Mouse (Mus musculus): ENCODE data around the gene Ift140. TPM values are rescaled to one million over a fixed set of nuclear protein-coding genes. Genes with fewer than 3 reads are reported as not detected.

The Ift140 gene
- polyA plus RNA-seq, 1 experiment from 2014 or later = 21.2 TPM

DNA sequence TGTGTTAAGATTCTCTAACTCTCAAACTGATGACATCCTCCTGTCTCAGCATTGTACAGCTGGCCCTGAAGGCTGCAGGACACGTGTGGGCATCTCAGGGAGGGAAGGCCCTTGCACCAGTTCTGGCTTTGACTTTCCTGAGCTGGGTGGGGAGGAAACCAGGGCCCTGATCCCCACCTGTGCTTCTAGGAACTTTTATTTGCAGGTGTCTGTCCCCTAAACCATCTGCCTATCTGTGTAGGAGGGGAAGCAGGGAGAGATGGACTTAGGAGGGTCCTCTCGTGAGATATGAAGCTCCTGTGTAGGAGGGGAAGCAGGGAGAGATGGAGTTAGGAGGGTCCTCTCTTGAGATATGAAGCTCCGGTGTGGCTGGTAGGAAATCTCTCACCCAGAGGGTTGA, 67.0 kb downstream of the Ift140 start:
- Histone ChIP-seq H3K4me3 (ENCODE audit: low read depth, low read length) (no peak overlapping the region), H3K27me3 (ENCODE audit: control insufficient read depth, insufficient read depth, low read length) (no peaks in the 10 kb centered on the region), H3K36me3 (ENCODE audit: control insufficient read depth, insufficient read depth, low read length) (no peaks in the 10 kb centered on the region), H3K9me3 (ENCODE audit: control insufficient read depth, low read length) (no peaks in the 10 kb centered on the region), H3K4me1 (ENCODE audit: control insufficient read depth, insufficient read depth, low read length) (no peaks in the 10 kb centered on the region), H3K4me2 (no peak overlapping the region), H3K9ac (ENCODE audit: low read length) (no peak overlapping the region), H3K27ac (ENCODE audit: low read depth, low read length) (no peak overlapping the region)
- DNase-seq (ENCODE audit: low spot score, missing footprints) = no peak
- WGBS = 55% methylated on average over 3 of the region's 3 CpGs
- no peak for ATAC-seq (ENCODE audit: low FRiP score)

DNA sequence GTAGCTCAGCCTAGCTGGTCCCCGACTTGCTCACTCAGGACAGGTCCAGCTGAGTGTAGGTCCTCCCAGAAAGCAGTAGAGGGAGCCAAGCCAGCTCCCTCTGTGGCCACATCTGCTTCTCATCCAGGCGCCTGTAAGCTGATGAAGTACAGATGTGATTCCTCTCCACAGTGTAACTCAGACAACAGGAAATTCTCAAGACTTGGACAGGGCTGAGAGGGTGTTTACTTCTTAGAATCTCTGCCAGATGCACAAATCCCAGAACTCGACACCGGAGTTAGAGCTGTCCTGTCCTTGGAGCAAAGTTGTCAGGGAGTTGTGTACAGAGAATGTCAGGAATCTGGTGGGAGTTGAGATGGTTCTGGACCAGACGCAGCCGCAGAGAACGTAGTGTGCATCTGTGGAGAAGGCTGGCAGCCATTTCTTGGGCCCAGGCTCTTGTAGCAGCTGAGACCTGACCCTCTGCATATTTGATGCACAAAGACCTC, 67.6 kb downstream of the Ift140 start, which contains the start of gene Tmem204:
Gene Tmem204 (minus strand): TSS at position 148 of the 488 bp plus-strand sequence.
- Histone ChIP-seq H3K9ac (ENCODE audit: low read length) (no peak within 1 kb of the TSS), H3K27ac (ENCODE audit: low read depth, low read length) (no peak within 1 kb of the TSS), H3K4me1 (ENCODE audit: control insufficient read depth, insufficient read depth, low read length) (no peaks in the 10 kb centered on the region), H3K27me3 (ENCODE audit: control insufficient read depth, insufficient read depth, low read length) (no peaks in the 10 kb centered on the region), H3K4me2 (no peak within 1 kb of the TSS), H3K4me3 (ENCODE audit: low read depth, low read length) (no peak within 1 kb of the TSS), H3K36me3 (ENCODE audit: control insufficient read depth, insufficient read depth, low read length) (no peaks in the 10 kb centered on the region), H3K9me3 (ENCODE audit: control insufficient read depth, low read length) (no peaks in the 10 kb centered on the region)
- ATAC-seq (ENCODE audit: low FRiP score) (no peak), DNase-seq (ENCODE audit: low spot score, missing footprints) (peak; percentile 85)
- WGBS = 68% methylated on average over 7 of the region's 7 CpGs

- 80% methylated on average over 13 of the region's 13 CpGs for WGBS
- DNase-seq (ENCODE audit: low spot score, missing footprints) = no peak
- no peak overlapping the region for H3K27ac ChIP-seq (ENCODE audit: low read depth, low read length)
- H3K9ac ChIP-seq (ENCODE audit: low read length) = no peak overlapping the region
- no peak for ATAC-seq (ENCODE audit: low FRiP score)
- H3K4me2 ChIP-seq = no peak overlapping the region
- no peaks in the 10 kb centered on the region for H3K4me1 ChIP-seq (ENCODE audit: control insufficient read depth, insufficient read depth, low read length)
- H3K4me3 ChIP-seq (ENCODE audit: low read depth, low read length) = no peak overlapping the region
- H3K9me3 ChIP-seq (ENCODE audit: control insufficient read depth, low read length) = no peaks in the 10 kb centered on the region
- no peaks in the 10 kb centered on the region for H3K36me3 ChIP-seq (ENCODE audit: control insufficient read depth, insufficient read depth, low read length)
- H3K27me3 ChIP-seq (ENCODE audit: control insufficient read depth, insufficient read depth, low read length) = no peaks in the 10 kb centered on the region
Observed at GRCm38 (mm10) chr17:25084835-25085385, 69.0 kb downstream of the Ift140 start.

DNA sequence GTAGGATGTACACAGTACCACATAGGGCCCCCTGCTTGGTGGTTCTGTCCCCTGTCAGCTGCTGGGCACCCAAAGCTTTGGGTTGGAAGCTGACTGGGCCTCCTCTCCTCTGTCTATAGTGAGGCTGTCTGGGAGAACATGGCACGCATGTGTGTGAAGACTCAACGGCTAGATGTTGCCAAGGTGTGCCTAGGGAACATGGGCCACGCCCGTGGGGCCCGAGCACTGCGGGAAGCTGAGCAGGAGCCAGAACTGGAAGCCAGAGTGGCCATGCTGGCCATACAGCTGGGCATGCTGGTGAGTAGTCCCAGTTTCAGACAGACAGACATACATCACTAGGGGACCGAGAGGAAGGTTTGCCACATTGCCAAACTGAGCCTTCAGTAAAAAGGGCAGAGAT, 70.8 kb downstream of the Ift140 start:
- H3K9me3 ChIP-seq (ENCODE audit: control insufficient read depth, low read length) = no peaks in the 10 kb centered on the region
- no peak overlapping the region for H3K9ac ChIP-seq (ENCODE audit: low read length)
- no peak overlapping the region for H3K4me3 ChIP-seq (ENCODE audit: low read depth, low read length)
- DNase-seq (ENCODE audit: low spot score, missing footprints) = no peak
- no peak overlapping the region for H3K4me2 ChIP-seq
- 94% methylated on average over 7 of the region's 7 CpGs for WGBS
- H3K27me3 ChIP-seq (ENCODE audit: control insufficient read depth, insufficient read depth, low read length) = no peaks in the 10 kb centered on the region
- H3K36me3 ChIP-seq (ENCODE audit: control insufficient read depth, insufficient read depth, low read length) = no peaks in the 10 kb centered on the region
- H3K4me1 ChIP-seq (ENCODE audit: control insufficient read depth, insufficient read depth, low read length) = no peaks in the 10 kb centered on the region
- no peak for ATAC-seq (ENCODE audit: low FRiP score)
- no peak overlapping the region for H3K27ac ChIP-seq (ENCODE audit: low read depth, low read length)

DNA sequence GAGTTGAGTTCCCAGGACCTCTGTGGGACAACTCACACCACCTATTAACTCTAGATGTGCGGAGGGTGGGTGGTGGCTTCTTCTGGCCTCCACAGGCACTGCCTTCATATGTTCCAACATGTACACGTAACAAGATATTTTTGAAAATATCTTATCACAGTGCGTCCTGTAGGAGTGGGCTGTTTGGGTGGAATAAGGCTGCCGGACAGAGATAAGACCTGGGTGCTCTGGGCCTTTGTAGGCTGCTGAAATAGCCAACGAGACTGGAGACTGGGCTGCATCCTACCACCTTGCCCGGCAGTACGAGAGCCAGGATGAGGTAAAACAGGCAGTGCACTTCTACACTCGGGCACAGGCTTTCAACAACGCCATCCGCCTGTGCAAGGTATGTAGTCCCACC, 73.3 kb downstream of the Ift140 start:
- no peak for ATAC-seq (ENCODE audit: low FRiP score)
- Histone ChIP-seq H3K4me3 (ENCODE audit: low read depth, low read length) (no peak overlapping the region), H3K9ac (ENCODE audit: low read length) (no peak overlapping the region), H3K9me3 (ENCODE audit: control insufficient read depth, low read length) (no peaks in the 10 kb centered on the region), H3K27me3 (ENCODE audit: control insufficient read depth, insufficient read depth, low read length) (no peaks in the 10 kb centered on the region), H3K27ac (ENCODE audit: low read depth, low read length) (no peak overlapping the region), H3K4me1 (ENCODE audit: control insufficient read depth, insufficient read depth, low read length) (no peaks in the 10 kb centered on the region), H3K4me2 (no peak overlapping the region), H3K36me3 (ENCODE audit: control insufficient read depth, insufficient read depth, low read length) (no peaks in the 10 kb centered on the region)
- WGBS = 92% methylated on average over 10 of the region's 10 CpGs
- DNase-seq (ENCODE audit: low spot score, missing footprints) = no peak

DNA sequence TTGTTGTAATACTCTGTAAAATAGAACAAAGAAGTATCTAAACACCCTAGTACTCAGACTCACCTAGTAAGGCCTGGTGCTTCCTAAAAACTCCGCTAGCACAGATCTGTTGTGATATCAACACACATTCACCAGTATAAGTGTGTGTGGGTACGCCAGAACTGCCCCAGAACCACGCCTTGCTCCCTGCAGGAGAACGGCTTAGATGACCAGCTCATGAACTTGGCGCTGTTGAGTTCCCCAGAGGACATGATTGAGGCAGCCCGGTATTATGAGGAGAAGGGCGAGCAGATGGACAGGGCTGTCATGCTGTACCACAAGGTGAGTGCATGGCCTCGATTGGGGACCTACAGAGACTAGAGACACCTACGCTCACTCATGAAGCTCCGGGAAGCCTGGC, 74.6 kb downstream of the Ift140 start:
- Histone ChIP-seq H3K9ac (ENCODE audit: low read length) (no peak overlapping the region), H3K36me3 (ENCODE audit: control insufficient read depth, insufficient read depth, low read length) (no peaks in the 10 kb centered on the region), H3K4me2 (no peak overlapping the region), H3K27ac (ENCODE audit: low read depth, low read length) (no peak overlapping the region), H3K9me3 (ENCODE audit: control insufficient read depth, low read length) (no peaks in the 10 kb centered on the region), H3K27me3 (ENCODE audit: control insufficient read depth, insufficient read depth, low read length) (no peaks in the 10 kb centered on the region), H3K4me3 (ENCODE audit: low read depth, low read length) (no peak overlapping the region), H3K4me1 (ENCODE audit: control insufficient read depth, insufficient read depth, low read length) (no peaks in the 10 kb centered on the region)
- no peak for ATAC-seq (ENCODE audit: low FRiP score)
- DNase-seq (ENCODE audit: low spot score, missing footprints) = no peak
- 95% methylated on average over 10 of the region's 10 CpGs for WGBS

- H3K9me3 ChIP-seq (ENCODE audit: control insufficient read depth, low read length) = no peaks in the 10 kb centered on the region
- H3K27ac ChIP-seq (ENCODE audit: low read depth, low read length) = no peak overlapping the region
- peaks cover 17% of the 10 kb centered on the region for H3K36me3 ChIP-seq (ENCODE audit: control insufficient read depth, insufficient read depth, low read length)
- no peak overlapping the region for H3K4me2 ChIP-seq
- H3K4me3 ChIP-seq (ENCODE audit: low read depth, low read length) = no peak overlapping the region
- no peak for ATAC-seq (ENCODE audit: low FRiP score)
- no peak for DNase-seq (ENCODE audit: low spot score, missing footprints)
- no peak overlapping the region for H3K9ac ChIP-seq (ENCODE audit: low read length)
- no peaks in the 10 kb centered on the region for H3K4me1 ChIP-seq (ENCODE audit: control insufficient read depth, insufficient read depth, low read length)
- H3K27me3 ChIP-seq (ENCODE audit: control insufficient read depth, insufficient read depth, low read length) = no peaks in the 10 kb centered on the region
- 91% methylated on average over 2 of the region's 2 CpGs for WGBS
Observed at GRCm38 (mm10) chr17:25096221-25096620, 80.3 kb downstream of the Ift140 start.

- 91% methylated on average over 6 of the region's 6 CpGs for WGBS
- Histone ChIP-seq H3K36me3 (ENCODE audit: control insufficient read depth, insufficient read depth, low read length) (peaks cover 27% of the 10 kb centered on the region), H3K9me3 (ENCODE audit: control insufficient read depth, low read length) (no peaks in the 10 kb centered on the region), H3K27me3 (ENCODE audit: control insufficient read depth, insufficient read depth, low read length) (no peaks in the 10 kb centered on the region), H3K27ac (ENCODE audit: low read depth, low read length) (no peak overlapping the region), H3K4me2 (no peak overlapping the region), H3K4me3 (ENCODE audit: low read depth, low read length) (no peak overlapping the region), H3K9ac (ENCODE audit: low read length) (no peak overlapping the region), H3K4me1 (ENCODE audit: control insufficient read depth, insufficient read depth, low read length) (no peaks in the 10 kb centered on the region)
- ATAC-seq (ENCODE audit: low FRiP score) (no peak), DNase-seq (ENCODE audit: low spot score, missing footprints) (peak; percentile 26)
Observed at GRCm38 (mm10) chr17:25100052-25100451, 84.2 kb downstream of the Ift140 start.

- H3K4me2 ChIP-seq = no peak overlapping the region
- DNase-seq (ENCODE audit: low spot score, missing footprints) (peak; percentile 67), ATAC-seq (ENCODE audit: low FRiP score) (no peak)
- peaks cover 27% of the 10 kb centered on the region for H3K36me3 ChIP-seq (ENCODE audit: control insufficient read depth, insufficient read depth, low read length)
- H3K27me3 ChIP-seq (ENCODE audit: control insufficient read depth, insufficient read depth, low read length) = no peaks in the 10 kb centered on the region
- no peak overlapping the region for H3K27ac ChIP-seq (ENCODE audit: low read depth, low read length)
- 94% methylated on average over 11 of the region's 11 CpGs for WGBS
- H3K9ac ChIP-seq (ENCODE audit: low read length) = no peak overlapping the region
- no peaks in the 10 kb centered on the region for H3K4me1 ChIP-seq (ENCODE audit: control insufficient read depth, insufficient read depth, low read length)
- H3K4me3 ChIP-seq (ENCODE audit: low read depth, low read length) = no peak overlapping the region
- H3K9me3 ChIP-seq (ENCODE audit: control insufficient read depth, low read length) = no peaks in the 10 kb centered on the region
Observed at GRCm38 (mm10) chr17:25101338-25101737, 85.5 kb downstream of the Ift140 start.

Measured in midbrain, embryonic 11.5 days (tissue).